Mouse (Mus musculus): ENCODE measurements at regions not wholly inside any gene's neighbourhood (a gene's known extent, or its start where the extent isn't known, plus 50 kb on each side); places are given as distances from the start of the nearest gene placed in this dataset.

- TF ChIP-seq EP300 (IDR thresholded peaks at IDR 0.05; ENCODE audit: insufficient read depth, low read depth, low read length) (no peak), POLR2A (IDR thresholded peaks at IDR 0.05; ENCODE audit: insufficient read depth, low read depth, low read length) (no peak)
These were observed 86.8 kb downstream of the Ackr3 start for GRCm38 (mm10) chr1:90290428-90291197.

All from heart, adult 2 months (tissue).